Mouse (Mus musculus) lung, embryonic 15.5 days (tissue): ENCODE results near the gene Cntnap1. TPM values are rescaled to one million over a fixed set of nuclear protein-coding genes. Genes with fewer than 3 reads are reported as not detected.

Experiments
- ATAC-seq: fragments of 200-750 bp; cut with Nextera tagmentation; 2 replicates; pipeline ENCODE4 v1.8.0; 2017; ENCODE audit warnings: moderate number of reproducible peaks, borderline replicate concordance; ENCODE audit not compliant: low FRiP score, low TSS enrichment; ENCODE audit errors: extremely low read depth
- H3K27ac ChIP-seq: fragments of 300-500 bp; sonication (generic); 2 replicates; pipeline ENCODE4 v1.5.1; 2015; ENCODE audit warnings: moderate library complexity, mild to moderate bottlenecking, inconsistent platforms
- H3K27me3 ChIP-seq: fragments of 300-500 bp; sonication (generic); 2 replicates; pipeline ENCODE4 v1.6.1; 2015; ENCODE audit warnings: inconsistent platforms
- H3K36me3 ChIP-seq: fragments of 300-500 bp; sonication (generic); 2 replicates; pipeline ENCODE4 v1.6.1; 2015; ENCODE audit warnings: inconsistent platforms
- H3K4me1 ChIP-seq: fragments of 300-500 bp; sonication (generic); 2 replicates; pipeline ENCODE4 v1.6.1; 2015; ENCODE audit warnings: inconsistent platforms
- H3K4me2 ChIP-seq: fragments of 300-500 bp; sonication (generic); 2 replicates; pipeline ENCODE4 v1.6.1; 2015; ENCODE audit warnings: inconsistent platforms, mild to moderate bottlenecking, moderate library complexity
- H3K4me3 ChIP-seq: fragments of 300-500 bp; sonication (generic); 2 replicates; pipeline ENCODE4 v1.5.1; 2015; ENCODE audit warnings: mild to moderate bottlenecking, inconsistent platforms
- H3K9ac ChIP-seq: fragments of 300-500 bp; sonication (generic); 2 replicates; pipeline ENCODE4 v1.6.1; 2015; ENCODE audit warnings: inconsistent platforms
- H3K9me3 ChIP-seq: fragments of 300-500 bp; sonication (generic); 2 replicates; pipeline ENCODE4 v1.6.1; 2016; ENCODE audit warnings: inconsistent platforms
- WGBS: fragments of 180-500 bp; shearing (Covaris S2); methylation state at CpG from one replicate; pipeline ENCODE4 v1.1.7; 2015; 5-methylcytosine and 5-hydroxymethylcytosine counted together
- polyA plus RNA-seq: library from polyadenylated mRNA; unstranded; fragments of >200 nt; fragmentation: Nextera tagmentation; extraction: Ambion mirVana; gene quantifications from 2 replicates; pipeline ENCODE4 v1.2.1, GENCODE M21; 2015

Cntnap1 gene
- polyA plus RNA-seq, 1 experiment from 2014 or later, result 1.4 TPM

DNA sequence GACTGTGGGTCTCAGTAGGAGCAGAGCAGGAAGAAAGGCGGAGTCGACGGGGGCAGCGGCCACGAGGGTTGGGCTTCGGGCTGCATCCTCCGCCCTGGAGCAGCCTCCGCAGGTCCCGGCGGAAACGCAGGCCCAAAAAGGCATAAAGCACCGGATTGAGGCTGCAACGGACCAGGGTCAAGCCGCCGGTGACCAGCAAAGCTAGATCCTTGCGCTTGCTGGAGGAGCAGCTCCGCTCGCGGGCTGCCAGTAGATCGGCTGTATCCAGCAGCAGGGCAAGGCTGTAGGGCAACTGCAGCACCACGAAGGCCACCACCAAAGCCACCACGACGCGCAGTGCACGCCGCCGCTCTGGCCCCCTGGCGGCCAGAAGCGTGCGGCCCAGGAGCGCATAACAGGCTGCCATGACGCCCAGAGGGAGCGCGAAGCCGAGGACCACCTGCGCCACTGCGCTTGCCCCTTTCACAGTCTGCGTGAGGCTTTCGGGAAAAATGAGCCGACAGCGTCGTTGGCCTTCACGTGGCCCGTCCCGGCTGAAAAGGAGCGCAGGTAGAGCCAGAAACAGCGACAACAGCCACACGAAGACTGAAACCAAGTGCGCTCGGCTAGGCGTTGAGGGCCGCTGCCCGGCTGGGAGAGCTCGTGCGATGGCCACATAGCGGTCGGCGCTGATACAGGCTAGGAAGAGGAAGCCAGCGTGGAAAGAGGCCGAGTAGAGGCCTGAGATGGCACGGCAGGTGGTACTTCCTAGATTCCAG lies 3.5 kb downstream of the Cntnap1 start:
- WGBS, result 2% methylated on average over 61 of the region's 61 CpGs
- Histone ChIP-seq H3K27ac (peak overlapping the region; percentile 80), H3K27me3 (peaks cover 44% of the 10 kb centered on the region), H3K4me2 (peak overlapping the region; percentile 70), H3K4me1 (peaks cover 67% of the 10 kb centered on the region), H3K9me3 (no peaks in the 10 kb centered on the region), H3K4me3 (peak overlapping the region; percentile 75), H3K9ac (peak overlapping the region; percentile 34; the same call in 1 of the 2 replicates), H3K36me3 (no peaks in the 10 kb centered on the region)
- peak; percentile 53 for ATAC-seq

- Histone ChIP-seq H3K27ac (no peak overlapping the region), H3K4me1 (peaks cover 62% of the 10 kb centered on the region), H3K9me3 (no peaks in the 10 kb centered on the region), H3K4me2 (peak overlapping the region; percentile 70), H3K4me3 (peak overlapping the region; percentile 75), H3K36me3 (no peaks in the 10 kb centered on the region), H3K27me3 (peaks cover 44% of the 10 kb centered on the region), H3K9ac (peak overlapping the region; percentile 17; the same call in 1 of the 2 replicates)
- WGBS, result 31% methylated on average over 9 of the region's 9 CpGs
- ATAC-seq, result no peak
Measured at GRCm38 (mm10) chr11:101174389-101174745, 4.0 kb downstream of the Cntnap1 start.

DNA sequence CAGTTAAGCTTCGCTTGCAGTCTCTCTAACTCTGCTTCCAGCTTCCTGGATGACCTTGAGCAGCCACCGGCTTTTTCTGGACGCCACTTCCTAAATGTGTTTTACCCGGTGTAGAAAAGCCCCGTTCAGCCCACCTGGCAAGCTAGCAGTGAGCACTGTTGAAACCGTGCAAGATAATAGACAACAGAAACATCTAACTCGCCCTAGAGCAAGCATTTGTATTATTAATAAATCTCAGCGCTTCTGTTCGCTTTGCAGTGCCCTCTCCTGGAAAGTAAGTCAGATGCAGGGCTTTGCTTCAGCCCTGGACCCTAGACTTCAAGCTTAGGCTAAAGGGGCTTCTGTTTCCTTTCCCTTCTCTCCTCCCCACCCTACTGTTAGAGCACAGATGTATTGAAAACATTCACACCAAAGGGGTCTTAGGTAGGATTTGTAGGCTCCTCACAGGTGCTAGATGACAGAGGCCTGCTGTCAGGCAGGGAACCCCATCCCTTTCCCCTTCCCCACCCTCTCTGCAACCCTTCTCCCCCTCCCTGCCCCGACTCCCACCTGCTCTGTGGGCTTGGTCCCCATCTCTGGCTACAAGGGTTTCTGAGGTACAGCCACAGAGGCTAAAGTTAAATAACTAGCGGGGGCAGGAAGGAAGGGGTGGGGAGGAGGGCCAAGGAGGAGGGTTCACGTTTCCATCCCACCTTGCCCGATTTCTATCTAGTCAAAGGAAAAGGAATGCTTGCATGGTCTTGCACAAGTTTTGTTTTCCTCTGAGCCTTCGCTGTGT lies 4.7 kb downstream of the Cntnap1 start, which contains the start of gene Ccr10:
Gene Ccr10 (minus strand): TSS at position 593 of the 778 bp plus-strand sequence.
- peaks cover 44% of the 10 kb centered on the region for H3K27me3 ChIP-seq

GRCm38 (mm10) chr11:101175636-101176116 lies 5.4 kb downstream of the Cntnap1 start:
- WGBS, result 12% methylated on average over 11 of the region's 11 CpGs

More for the DNA sequence above, 4.7 kb downstream of the Cntnap1 start, which contains the start of gene Ccr10:
- WGBS, result 24% methylated on average over 14 of the region's 14 CpGs
- ATAC-seq, result no peak
- Histone ChIP-seq H3K4me1 (peaks cover 55% of the 10 kb centered on the region), H3K9ac (peak within 1 kb of the TSS; percentile 17; the same call in 1 of the 2 replicates), H3K4me3 (peak within 1 kb of the TSS; percentile 75), H3K4me2 (peak within 1 kb of the TSS; percentile 70), H3K27ac (no peak within 1 kb of the TSS), H3K36me3 (no peaks in the 10 kb centered on the region), H3K9me3 (no peaks in the 10 kb centered on the region)

DNA sequence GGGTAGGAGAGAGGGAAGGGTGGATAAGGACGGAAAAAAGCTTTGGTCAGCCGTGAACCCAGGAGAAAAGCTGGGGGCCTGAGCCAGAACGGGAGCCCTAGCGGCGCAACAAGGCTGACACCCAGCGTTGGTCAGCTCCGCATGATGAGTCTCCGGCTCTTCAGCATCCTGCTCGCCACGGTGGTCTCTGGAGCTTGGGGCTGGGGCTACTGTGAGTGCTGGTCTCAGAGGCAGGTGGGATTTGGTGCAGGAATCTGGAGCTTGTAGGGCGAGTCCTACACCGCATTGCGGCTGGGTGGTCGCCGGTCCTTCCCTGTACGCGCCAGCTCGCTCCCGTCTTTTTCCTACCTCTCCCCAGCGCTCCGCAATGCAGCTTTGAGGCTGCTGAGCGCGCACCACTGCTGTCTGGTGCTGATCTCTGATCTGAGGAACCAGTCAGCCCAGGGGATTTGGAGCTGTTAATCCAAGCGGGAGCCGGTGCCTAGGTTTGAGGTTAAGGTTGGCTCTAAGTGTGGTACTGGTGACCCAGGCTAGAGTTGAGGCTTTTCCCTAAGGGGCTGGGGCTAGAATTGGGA lies 5.9 kb downstream of the Cntnap1 start:
- peaks cover 49% of the 10 kb centered on the region for H3K27me3 ChIP-seq
- peaks cover 55% of the 10 kb centered on the region for H3K4me1 ChIP-seq
- peak overlapping the region; percentile 53 for H3K4me2 ChIP-seq
- no peaks in the 10 kb centered on the region for H3K36me3 ChIP-seq
- no peaks in the 10 kb centered on the region for H3K9me3 ChIP-seq
- H3K9ac ChIP-seq, result no peak overlapping the region
- no peak overlapping the region for H3K27ac ChIP-seq
- ATAC-seq, result no peak
- WGBS, result 2% methylated on average over 25 of the region's 25 CpGs
- peak overlapping the region; percentile 20 for H3K4me3 ChIP-seq

More at GRCm38 (mm10) chr11:101175636-101176116, 5.4 kb downstream of the Cntnap1 start:
- Histone ChIP-seq H3K27ac (no peak overlapping the region), H3K36me3 (no peaks in the 10 kb centered on the region), H3K9ac (no peak overlapping the region), H3K4me3 (peak overlapping the region; percentile 20), H3K9me3 (no peaks in the 10 kb centered on the region), H3K4me1 (peaks cover 53% of the 10 kb centered on the region), H3K27me3 (peaks cover 49% of the 10 kb centered on the region), H3K4me2 (peak overlapping the region; percentile 53)
- ATAC-seq, result no peak

DNA sequence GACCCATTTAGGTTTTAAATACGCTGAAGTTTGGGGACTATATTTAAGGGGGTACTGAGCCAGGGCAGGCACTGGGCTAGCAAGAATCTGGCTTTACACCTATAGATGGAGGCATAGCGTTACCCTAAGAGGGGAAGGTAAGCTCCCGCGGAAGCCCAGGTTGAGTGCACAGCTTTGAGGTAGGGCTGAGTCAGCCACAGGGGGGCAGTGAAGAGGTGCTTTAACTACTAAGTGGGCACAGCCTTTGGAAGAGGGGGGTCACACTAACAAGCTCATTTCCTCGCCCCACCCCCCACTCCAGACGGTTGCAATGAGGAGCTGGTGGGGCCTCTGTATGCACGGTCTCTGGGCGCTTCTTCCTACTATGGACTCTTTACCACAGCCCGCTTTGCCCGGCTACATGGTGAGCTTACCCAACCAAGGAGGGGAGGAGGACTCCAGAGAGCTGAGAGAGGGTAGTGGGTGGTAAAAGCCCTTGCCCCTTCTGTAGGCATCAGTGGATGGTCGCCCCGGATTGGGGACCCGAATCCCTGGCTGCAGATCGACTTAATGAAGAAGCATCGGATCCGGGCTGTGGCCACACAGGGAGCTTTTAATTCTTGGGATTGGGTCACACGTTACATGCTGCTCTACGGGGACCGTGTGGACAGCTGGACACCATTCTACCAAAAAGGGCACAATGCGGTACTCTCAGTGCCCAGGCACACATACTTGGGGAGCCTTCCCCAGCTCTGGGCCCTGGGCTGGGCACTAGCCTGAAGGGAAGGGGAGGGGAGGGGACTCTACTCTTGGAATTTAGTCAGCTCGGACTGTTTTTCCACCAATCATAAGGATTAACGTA lies 6.8 kb downstream of the Cntnap1 start:
- Histone ChIP-seq H3K27me3 (peaks cover 49% of the 10 kb centered on the region), H3K36me3 (no peaks in the 10 kb centered on the region), H3K4me1 (peaks cover 48% of the 10 kb centered on the region), H3K9me3 (no peaks in the 10 kb centered on the region), H3K4me2 (peak overlapping the region; percentile 53; the same call in 1 of the 2 replicates), H3K4me3 (peak overlapping the region; percentile 5; the same call in 1 of the 2 replicates), H3K9ac (no peak overlapping the region), H3K27ac (no peak overlapping the region)
- 29% methylated on average over 22 of the region's 22 CpGs for WGBS
- no peak for ATAC-seq

DNA sequence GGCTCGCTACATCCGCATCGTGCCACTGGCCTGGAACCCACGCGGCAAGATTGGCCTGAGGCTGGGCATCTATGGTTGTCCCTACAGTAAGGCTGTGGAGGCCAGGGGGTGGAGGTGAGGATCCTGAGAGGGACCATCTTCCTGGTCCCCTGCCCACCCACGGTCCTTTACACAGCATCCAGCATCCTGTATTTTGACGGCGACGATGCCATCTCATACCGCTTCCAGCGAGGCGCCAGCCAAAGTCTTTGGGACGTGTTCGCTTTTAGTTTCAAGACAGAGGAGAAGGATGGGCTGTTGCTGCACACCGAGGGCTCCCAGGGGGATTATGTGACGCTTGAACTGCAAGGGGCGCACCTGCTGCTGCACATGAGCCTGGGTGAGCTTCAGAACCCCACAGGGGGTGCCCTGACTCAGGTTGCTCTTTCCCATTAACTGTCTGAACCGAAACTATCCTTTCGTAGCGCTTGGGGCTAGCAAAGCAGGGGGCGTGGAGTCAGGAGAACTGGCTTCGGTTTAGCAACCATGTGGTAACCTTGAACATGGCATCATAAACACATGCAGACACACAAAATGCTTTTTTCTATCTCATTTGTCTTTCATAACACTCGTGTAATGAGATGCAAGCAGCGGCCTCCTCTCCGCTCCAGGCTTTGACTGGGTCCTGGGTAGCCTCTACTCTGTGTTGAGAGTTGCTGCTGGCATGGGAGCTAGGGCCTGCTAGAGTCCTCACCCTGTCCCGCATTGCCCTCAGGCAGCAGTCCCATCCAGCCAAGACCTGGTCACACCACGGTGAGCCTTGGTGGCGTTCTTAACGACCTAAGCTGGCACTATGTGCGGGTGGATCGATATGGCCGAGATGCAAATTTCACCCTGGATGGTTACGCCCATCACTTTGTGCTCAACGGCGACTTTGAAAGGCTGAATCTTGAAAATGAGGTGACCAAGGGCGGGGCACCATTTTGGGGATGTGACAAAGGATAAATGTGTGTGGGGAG lies 8.0 kb downstream of the Cntnap1 start:
- no peak overlapping the region for H3K4me2 ChIP-seq
- no peaks in the 10 kb centered on the region for H3K9me3 ChIP-seq
- H3K4me3 ChIP-seq, result no peak overlapping the region
- no peak overlapping the region for H3K9ac ChIP-seq
- WGBS, result 61% methylated on average over 36 of the region's 36 CpGs
- ATAC-seq, result no peak
- H3K4me1 ChIP-seq, result peaks cover 37% of the 10 kb centered on the region
- H3K27ac ChIP-seq, result no peak overlapping the region
- H3K36me3 ChIP-seq, result no peaks in the 10 kb centered on the region
- peaks cover 49% of the 10 kb centered on the region for H3K27me3 ChIP-seq

DNA sequence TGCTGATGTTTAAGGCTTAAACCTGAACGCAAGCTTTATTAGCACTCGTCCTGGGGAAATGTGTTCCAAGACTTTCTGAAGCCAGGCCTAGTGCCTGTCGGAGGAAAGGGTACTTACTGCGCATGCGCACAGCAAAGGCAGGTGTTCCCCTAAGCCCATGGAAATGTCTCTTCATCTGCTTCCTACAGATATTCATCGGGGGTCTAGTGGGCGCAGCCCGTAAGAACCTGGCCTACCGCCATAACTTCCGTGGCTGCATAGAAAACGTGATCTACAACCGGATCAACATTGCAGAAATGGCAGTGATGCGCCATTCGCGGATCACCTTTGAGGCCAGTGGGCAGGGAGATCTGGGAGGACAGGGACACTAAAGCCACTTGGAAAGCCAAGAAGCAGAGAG lies 9.0 kb downstream of the Cntnap1 start:
- Histone ChIP-seq H3K27me3 (peaks cover 48% of the 10 kb centered on the region), H3K4me2 (no peak overlapping the region), H3K9me3 (no peaks in the 10 kb centered on the region), H3K36me3 (no peaks in the 10 kb centered on the region), H3K4me1 (peaks cover 29% of the 10 kb centered on the region), H3K27ac (no peak overlapping the region), H3K4me3 (no peak overlapping the region), H3K9ac (no peak overlapping the region)
- 81% methylated on average over 15 of the region's 15 CpGs for WGBS
- no peak for ATAC-seq

DNA sequence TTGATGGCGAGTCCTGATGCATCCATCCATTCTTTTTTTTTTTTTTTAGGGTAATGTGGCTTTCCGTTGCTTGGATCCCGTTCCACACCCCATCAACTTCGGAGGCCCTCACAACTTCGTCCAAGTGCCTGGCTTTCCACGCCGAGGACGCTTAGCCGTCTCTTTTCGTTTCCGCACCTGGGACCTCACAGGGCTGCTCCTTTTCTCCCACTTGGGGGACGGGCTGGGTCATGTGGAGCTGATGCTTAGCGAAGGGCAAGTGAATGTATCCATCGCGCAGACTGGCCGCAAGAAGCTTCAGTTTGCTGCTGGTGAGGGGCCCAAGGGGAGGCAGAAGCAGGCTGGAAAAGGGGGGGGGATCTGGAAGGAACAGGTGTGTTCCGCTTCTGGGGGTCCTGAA lies 9.9 kb downstream of the Cntnap1 start:
- WGBS, result 55% methylated on average over 17 of the region's 17 CpGs
- Histone ChIP-seq H3K4me1 (peaks cover 20% of the 10 kb centered on the region), H3K27me3 (peaks cover 39% of the 10 kb centered on the region), H3K4me3 (no peak overlapping the region), H3K36me3 (no peaks in the 10 kb centered on the region), H3K9me3 (no peaks in the 10 kb centered on the region), H3K9ac (no peak overlapping the region), H3K4me2 (no peak overlapping the region), H3K27ac (no peak overlapping the region)
- ATAC-seq, result no peak
